Mouse (Mus musculus) liver, postnatal 0 days (tissue): ENCODE measurements at regions not wholly inside any gene's neighbourhood (a gene's known extent, or its start where the extent isn't known, plus 50 kb on each side); places are given as distances from the start of the nearest gene placed in this dataset.

Experiments used
- ATAC-seq: fragments of 200-750 bp; cut with Nextera tagmentation; 2 replicates; pipeline ENCODE4 v1.8.0; 2017; ENCODE audit warnings: mild to moderate bottlenecking, moderate library complexity
- DNase-seq: peaks from one replicate; pipeline ENCODE4 v3.0.0-alpha.2; 2016
- H3K27ac ChIP-seq: fragments of 300-500 bp; sonication (generic); 2 replicates; pipeline ENCODE4 v1.5.1; 2014; ENCODE audit warnings: antibody characterized with exemption, moderate library complexity, mild to moderate bottlenecking, low read depth
- H3K27me3 ChIP-seq: fragments of 300-500 bp; sonication (generic); 2 replicates; pipeline ENCODE4 v1.6.1; 2014; ENCODE audit warnings: low read length, control low read depth, mixed read lengths; ENCODE audit not compliant: insufficient read depth
- H3K36me3 ChIP-seq: fragments of 300-500 bp; sonication (generic); replicated peaks from 2 replicates; pipeline ENCODE4 v1.6.1; 2014; ENCODE audit warnings: mild to moderate bottlenecking, control low read depth, low read length, moderate library complexity, mixed read lengths; ENCODE audit not compliant: insufficient read depth
- H3K4me1 ChIP-seq: fragments of 300-500 bp; sonication (generic); 2 replicates; pipeline ENCODE4 v1.6.1; 2014; ENCODE audit warnings: antibody characterized with exemption, mild to moderate bottlenecking, control low read depth; ENCODE audit not compliant: insufficient read depth
- H3K4me2 ChIP-seq: fragments of 300-500 bp; sonication (generic); 2 replicates; pipeline ENCODE4 v1.6.1; 2014; ENCODE audit warnings: low read depth, mild to moderate bottlenecking, low read length, moderate library complexity, mixed read lengths
- H3K4me3 ChIP-seq: fragments of 300-500 bp; sonication (generic); 2 replicates; pipeline ENCODE4 v1.5.1; 2014; ENCODE audit warnings: low read depth, low read length
- H3K9ac ChIP-seq: fragments of 300-500 bp; sonication (generic); replicated peaks from 2 replicates; pipeline ENCODE4 v1.6.1; 2014; ENCODE audit warnings: mild to moderate bottlenecking, moderate library complexity
- H3K9me3 ChIP-seq: fragments of 300-500 bp; sonication (generic); 2 replicates; pipeline ENCODE4 v1.6.1; 2016; ENCODE audit warnings: mild to moderate bottlenecking, control low read depth, low read length, mixed read lengths
- CTCF ChIP-seq: sonication (generic); IDR thresholded peaks from 2 replicates; pipeline ENCODE4 v1.5.1; 2016; ENCODE audit warnings: antibody characterized with exemption, low read depth
- EP300 ChIP-seq: IDR thresholded peaks from 2 replicates; pipeline ENCODE4 v1.6.1; 2016; ENCODE audit warnings: antibody characterized with exemption, low read depth, mild to moderate bottlenecking
- WGBS: fragments of 180-500 bp; shearing (Covaris S2); extraction: QIAGEN DNeasy Blood & Tissue Kit; methylation state at CpG from one replicate; pipeline ENCODE4 v1.1.7; 2014; ENCODE audit not compliant: insufficient replicate concordance; 5-methylcytosine and 5-hydroxymethylcytosine counted together

DNA sequence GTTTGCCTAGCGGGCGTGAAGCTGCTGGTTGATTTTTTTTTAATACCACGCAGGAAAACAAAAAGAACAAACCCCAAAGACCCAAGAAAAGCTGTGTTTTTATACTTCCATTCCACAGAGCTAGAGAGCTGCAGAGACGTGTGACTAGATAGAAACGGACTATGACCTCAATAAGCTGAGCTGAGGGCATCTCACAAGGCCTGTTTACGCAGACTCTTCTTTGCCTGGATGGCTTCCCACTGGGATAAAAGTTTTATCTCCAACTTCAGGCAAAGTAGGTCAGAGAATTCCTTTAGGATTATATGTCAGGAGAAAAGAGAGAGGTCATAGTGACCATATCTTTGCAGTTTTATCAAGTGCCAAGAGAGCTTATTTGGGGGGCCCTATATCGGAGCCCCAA is 199.4 kb downstream of the Mreg start:
- no peak overlapping the region for H3K4me2 ChIP-seq
- H3K27me3 ChIP-seq, result no peaks in the 10 kb centered on the region
- WGBS, result 66% methylated on average over 7 of the region's 7 CpGs
- no peaks in the 10 kb centered on the region for H3K9me3 ChIP-seq
- H3K36me3 ChIP-seq, result no peaks in the 10 kb centered on the region
- H3K27ac ChIP-seq, result peak overlapping the region; percentile 72
- ATAC-seq (peak; percentile 80), DNase-seq (no peak)
- no peak overlapping the region for H3K9ac ChIP-seq
- H3K4me3 ChIP-seq, result no peak overlapping the region
- TF ChIP-seq EP300, result no peak
- no peak for TF ChIP-seq CTCF
- H3K4me1 ChIP-seq, result peaks cover 22% of the 10 kb centered on the region

DNA sequence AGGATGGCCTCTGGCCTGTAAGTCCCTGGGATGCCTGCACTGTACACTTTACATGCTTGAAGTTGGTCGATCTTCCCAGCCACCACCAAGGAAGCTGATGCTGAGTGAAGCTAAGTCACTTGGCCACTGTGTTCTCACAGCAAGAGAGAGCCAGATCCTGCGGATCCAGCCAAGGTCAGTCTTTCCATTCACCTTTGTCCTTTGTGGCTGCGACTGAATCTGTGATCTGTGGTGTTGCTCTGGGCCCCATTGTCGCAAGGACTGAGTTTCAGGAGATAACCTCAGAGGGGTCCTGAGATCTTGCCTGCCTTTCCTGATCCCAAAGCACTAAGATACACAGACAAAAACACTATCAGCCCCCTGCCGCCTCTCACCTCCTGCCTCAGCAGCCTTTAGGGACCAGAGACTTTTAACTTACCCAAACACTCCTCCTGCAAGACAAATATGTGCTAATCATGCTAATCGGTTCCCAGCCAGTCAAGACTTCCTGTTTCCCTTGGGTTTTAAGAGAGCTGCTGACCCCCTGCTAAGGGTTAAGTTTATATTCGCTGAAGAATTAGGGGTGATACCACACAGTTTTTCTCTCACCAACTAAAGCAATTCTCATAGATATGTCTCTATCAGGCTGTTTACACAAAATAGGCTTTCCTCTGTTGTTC is 202.7 kb downstream of the Mreg start:
- no peak for TF ChIP-seq CTCF
- no peak for TF ChIP-seq EP300
- Histone ChIP-seq H3K36me3 (no peaks in the 10 kb centered on the region), H3K9ac (no peak overlapping the region), H3K4me2 (no peak overlapping the region), H3K4me1 (peaks cover 14% of the 10 kb centered on the region), H3K27me3 (no peaks in the 10 kb centered on the region), H3K9me3 (no peaks in the 10 kb centered on the region), H3K4me3 (no peak overlapping the region), H3K27ac (no peak overlapping the region)
- ATAC-seq, result no peak
- DNase-seq, result no peak
- 20% methylated on average over 7 of the region's 7 CpGs for WGBS

DNA sequence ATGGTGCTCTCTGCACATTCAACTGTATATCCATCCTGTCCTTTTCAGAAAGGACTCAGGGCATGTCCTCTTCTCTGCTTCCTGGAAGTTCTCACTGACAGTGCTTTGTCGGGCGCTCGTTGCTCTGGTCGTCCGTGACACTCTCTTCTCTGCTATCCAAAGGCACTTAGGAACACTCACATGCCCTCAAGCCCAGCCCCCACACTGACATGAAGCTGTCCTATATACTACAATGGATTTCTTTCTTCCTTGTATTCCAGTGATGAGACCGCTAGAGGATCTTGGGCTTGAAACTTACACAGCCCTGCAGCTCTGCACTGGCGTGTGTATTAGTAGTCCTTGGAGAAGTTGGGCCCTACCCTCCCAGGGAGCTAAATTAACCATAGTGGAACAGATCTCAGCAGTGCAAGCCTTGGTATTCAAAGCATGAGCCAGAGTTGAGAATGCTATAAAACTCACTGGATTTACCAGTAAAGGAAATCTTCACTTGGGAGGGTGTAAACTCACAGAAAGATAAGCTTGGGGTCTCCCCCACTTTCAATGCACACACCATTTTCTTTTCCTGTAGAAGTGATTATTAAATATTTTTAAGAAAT is 205.3 kb downstream of the Mreg start:
- TF ChIP-seq EP300, result no peak
- TF ChIP-seq CTCF, result no peak
- H3K4me3 ChIP-seq, result no peak overlapping the region

DNA sequence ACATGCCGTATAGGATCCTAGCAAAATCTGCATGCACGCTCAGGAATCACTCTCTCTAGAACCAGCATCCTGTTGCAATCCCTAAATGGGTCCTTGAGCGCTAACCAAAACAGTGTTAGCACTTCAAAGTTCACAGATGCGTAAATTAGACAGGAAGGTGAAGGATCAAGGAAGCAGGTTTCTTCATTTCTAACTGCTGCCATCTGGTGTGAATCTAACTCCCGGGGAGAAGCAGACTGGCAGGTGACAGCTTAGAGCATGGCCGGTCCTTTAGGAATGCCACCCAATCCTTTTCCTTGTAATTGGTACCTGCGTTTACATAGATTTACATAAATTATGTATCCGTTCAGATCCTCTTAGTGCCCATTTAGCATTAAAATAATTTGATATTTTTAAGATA is 206.2 kb downstream of the Mreg start:
- DNase-seq, result no peak
- Histone ChIP-seq H3K9me3 (no peaks in the 10 kb centered on the region), H3K4me3 (no peak overlapping the region), H3K27ac (no peak overlapping the region), H3K4me2 (no peak overlapping the region), H3K27me3 (no peaks in the 10 kb centered on the region), H3K4me1 (peaks cover 16% of the 10 kb centered on the region), H3K9ac (no peak overlapping the region), H3K36me3 (no peaks in the 10 kb centered on the region)
- no peak for ATAC-seq
- WGBS, result 79% methylated on average over 8 of the region's 8 CpGs
- TF ChIP-seq EP300 (no peak), CTCF (no peak)

More for the DNA sequence above, 205.3 kb downstream of the Mreg start:
- Histone ChIP-seq H3K9ac (no peak overlapping the region), H3K27me3 (no peaks in the 10 kb centered on the region), H3K36me3 (no peaks in the 10 kb centered on the region), H3K4me2 (no peak overlapping the region), H3K4me1 (peaks cover 16% of the 10 kb centered on the region), H3K27ac (no peak overlapping the region), H3K9me3 (no peaks in the 10 kb centered on the region)
- WGBS, result 72% methylated on average over 7 of the region's 7 CpGs
- no peak for DNase-seq
- no peak for ATAC-seq

DNA sequence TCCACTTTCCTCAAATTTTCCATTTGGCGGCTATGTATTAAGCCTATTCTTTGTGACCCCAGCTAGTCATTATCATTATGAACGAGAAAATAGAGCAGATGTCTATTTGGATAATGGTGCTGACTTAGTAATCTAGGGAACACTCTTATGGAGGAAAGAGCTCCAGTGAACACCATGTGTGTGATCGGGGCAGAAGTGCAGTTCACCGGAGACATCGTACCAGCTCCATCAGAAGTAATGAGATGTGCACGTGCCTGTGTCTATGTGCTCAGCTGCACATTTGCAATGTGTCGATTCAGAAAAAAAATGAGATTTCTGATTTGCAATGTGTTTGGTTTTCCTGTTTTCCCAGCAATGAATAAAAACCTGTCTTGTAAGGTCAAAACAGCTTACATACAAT is 206.6 kb downstream of the Mreg start:
- 83% methylated on average over 7 of the region's 7 CpGs for WGBS
- Histone ChIP-seq H3K4me1 (peaks cover 16% of the 10 kb centered on the region), H3K27ac (no peak overlapping the region), H3K4me3 (no peak overlapping the region), H3K9me3 (no peaks in the 10 kb centered on the region), H3K9ac (no peak overlapping the region), H3K4me2 (no peak overlapping the region), H3K27me3 (no peaks in the 10 kb centered on the region), H3K36me3 (no peaks in the 10 kb centered on the region)
- no peak for ATAC-seq
- TF ChIP-seq EP300, result no peak
- no peak for DNase-seq

DNA sequence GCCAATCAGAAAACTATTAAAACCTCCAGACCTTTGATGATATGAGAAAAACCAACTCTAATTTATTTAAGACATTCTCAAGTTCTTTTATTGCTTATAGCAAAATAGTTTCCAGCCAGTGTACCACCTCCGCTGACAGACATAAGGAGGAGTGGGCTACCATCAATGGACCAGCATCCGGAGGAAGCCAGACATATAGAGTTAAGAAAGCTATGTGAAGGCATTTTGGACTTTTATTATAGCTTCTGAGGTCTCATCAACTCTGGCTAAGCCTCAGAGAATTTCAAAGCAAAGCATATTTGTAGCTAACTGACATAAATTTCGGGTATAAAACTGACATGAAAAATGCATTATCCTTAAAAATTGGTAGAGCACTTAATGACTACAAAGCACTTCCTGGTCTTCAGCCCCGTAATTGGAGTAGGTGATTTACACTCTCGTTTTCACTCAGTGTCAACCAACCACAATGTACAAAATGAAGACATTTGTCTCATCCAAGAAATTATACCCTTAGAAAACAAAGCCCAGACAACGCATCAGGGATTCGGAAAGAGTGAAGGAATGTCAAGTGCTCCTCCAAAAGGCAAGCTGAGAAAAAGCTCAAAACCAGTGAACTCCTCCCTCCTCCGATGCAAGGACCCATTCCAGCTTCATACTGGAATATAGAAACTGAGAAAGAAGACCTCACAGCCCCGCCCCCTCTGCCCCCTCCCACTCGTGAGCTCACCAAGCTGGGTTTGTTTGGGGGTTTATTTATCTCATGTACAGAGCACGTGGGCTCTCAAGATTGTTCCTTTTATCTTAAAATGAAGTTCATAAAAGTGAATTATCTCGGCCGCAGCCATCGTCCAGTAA is 208.5 kb downstream of the Mreg start:
- no peak overlapping the region for H3K27ac ChIP-seq
- H3K27me3 ChIP-seq, result no peaks in the 10 kb centered on the region
- no peak for ATAC-seq
- H3K36me3 ChIP-seq, result no peaks in the 10 kb centered on the region
- TF ChIP-seq CTCF, result no peak
- no peak for TF ChIP-seq EP300
- no peak overlapping the region for H3K4me2 ChIP-seq
- no peaks in the 10 kb centered on the region for H3K9me3 ChIP-seq
- peaks cover 7% of the 10 kb centered on the region; the same call in 1 of the 2 replicates for H3K4me1 ChIP-seq
- H3K4me3 ChIP-seq, result no peak overlapping the region
- no peak for DNase-seq
- WGBS, result 77% methylated on average over 14 of the region's 14 CpGs
- H3K9ac ChIP-seq, result no peak overlapping the region
